Mouse (Mus musculus) ES-E14 (cell line): ENCODE measurements around the gene Polr1d.

ENCODE experiments used
- CHD2 ChIP-seq: IDR thresholded peaks from 2 replicates; pipeline ENCODE4 v1.6.1; 2014; ENCODE audit warnings: mild to moderate bottlenecking, low read depth, low read length, inconsistent platforms
- HCFC1 ChIP-seq: IDR thresholded peaks from 2 replicates; pipeline ENCODE4 v1.6.1; 2012; ENCODE audit warnings: low read length, inconsistent platforms, borderline replicate concordance; ENCODE audit not compliant: insufficient read depth
- MAFK ChIP-seq: IDR thresholded peaks from 2 replicates; pipeline ENCODE4 v1.6.1; 2014; ENCODE audit warnings: mild to moderate bottlenecking, low read depth, low read length, inconsistent platforms; ENCODE audit not compliant: insufficient read depth
- ZC3H11A ChIP-seq: IDR thresholded peaks from 2 replicates; pipeline ENCODE4 v1.6.1; 2012; ENCODE audit warnings: low read depth, mild to moderate bottlenecking, inconsistent platforms, low read length, borderline replicate concordance
- ZNF384 ChIP-seq: IDR thresholded peaks from 2 replicates; pipeline ENCODE4 v1.6.1; 2012; ENCODE audit warnings: low read depth, low read length, inconsistent platforms

DNA sequence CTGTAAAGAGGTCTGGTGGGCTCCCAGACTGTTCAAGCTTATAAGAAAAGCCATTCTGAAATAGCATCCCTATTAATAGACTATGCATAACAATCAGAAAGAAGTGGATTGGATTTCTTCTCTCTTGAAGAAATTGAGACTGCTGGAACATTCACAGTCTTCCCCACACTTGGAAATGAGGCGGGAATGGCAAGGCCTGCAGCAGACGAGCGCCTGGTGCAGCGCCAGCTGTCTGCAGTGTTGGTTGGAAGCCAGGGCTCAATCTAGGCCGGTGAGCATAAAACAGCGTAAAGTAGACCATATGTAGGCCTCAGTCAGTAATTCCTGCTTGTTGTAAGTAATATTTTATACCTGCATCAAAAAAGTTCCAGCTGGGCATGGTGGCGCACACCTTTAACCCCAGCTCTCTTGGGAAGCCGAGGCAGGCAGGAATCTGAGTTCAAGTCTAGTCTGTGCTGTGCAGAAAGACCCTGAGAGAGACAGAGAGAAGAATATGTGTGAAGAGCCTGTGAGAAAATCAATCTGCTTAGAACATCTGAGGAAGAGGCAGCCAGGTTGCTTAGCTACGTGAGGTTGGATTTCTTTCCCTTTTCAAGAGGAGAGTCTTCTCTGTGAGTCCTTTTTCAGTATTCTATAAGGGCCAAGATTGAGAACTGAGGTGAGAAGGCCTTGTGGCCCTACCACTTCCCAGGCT, 8.5 kb downstream of the Polr1d start:
- TF ChIP-seq ZNF384 (no peak), ZC3H11A (no peak), HCFC1 (no peak), MAFK (no peak), CHD2 (no peak)
